Mouse (Mus musculus): ENCODE results near the gene Kcnn3. TPM values are rescaled to one million over a fixed set of nuclear protein-coding genes. Genes with fewer than 3 reads are reported as not detected.
A peak's percentile ranks its signal among the peaks of the same experiment; 100 is the strongest.

Kcnn3 gene
- polyA plus RNA-seq, 1 experiment from 2014 or later = 1.6 TPM

DNA sequence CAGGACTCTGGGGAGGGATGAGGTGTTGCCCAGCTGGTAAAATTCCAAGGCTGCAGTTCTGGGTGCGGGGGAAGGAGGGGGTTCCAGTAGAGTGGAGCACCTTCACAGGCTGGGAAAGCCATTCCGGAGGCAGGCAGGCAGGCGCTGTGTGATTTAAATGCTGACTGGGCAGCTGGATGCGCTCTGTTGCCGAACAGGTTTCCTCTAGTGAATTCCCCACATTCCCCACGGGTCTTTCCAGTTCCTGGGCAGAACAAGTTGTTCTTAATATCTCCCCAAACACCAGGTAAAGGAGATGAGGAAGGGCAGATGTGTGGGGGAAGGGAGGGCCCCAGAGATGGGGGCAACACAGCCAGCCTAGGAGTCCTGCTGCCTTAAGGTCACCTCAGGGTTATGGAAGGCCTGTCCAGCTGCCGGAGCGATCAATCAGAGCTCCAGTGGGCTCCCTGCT is 27.2 kb upstream of the Kcnn3 start:
- no peaks in the 10 kb centered on the region for H3K36me3 ChIP-seq
- H3K9ac ChIP-seq (replicated peaks) = peak overlapping the region; percentile 34; the same call in 1 of the 2 replicates
- 34% methylated on average over 8 of the region's 8 CpGs for WGBS
- H3K4me3 ChIP-seq (replicated peaks) = no peak overlapping the region
- no peaks in the 10 kb centered on the region; the same call in 1 of the 2 replicates for H3K9me3 ChIP-seq
- H3K27me3 ChIP-seq = peaks cover 6% of the 10 kb centered on the region
- no peak for ATAC-seq (ENCODE audit: insufficient number of reproducible peaks, insufficient read depth, low FRiP score, low TSS enrichment, low read depth)
- H3K4me2 ChIP-seq = no peak overlapping the region
- H3K27ac ChIP-seq = peak overlapping the region; percentile 35; the same call in 1 of the 2 replicates
- peaks cover 18% of the 10 kb centered on the region for H3K4me1 ChIP-seq (replicated peaks)

DNA sequence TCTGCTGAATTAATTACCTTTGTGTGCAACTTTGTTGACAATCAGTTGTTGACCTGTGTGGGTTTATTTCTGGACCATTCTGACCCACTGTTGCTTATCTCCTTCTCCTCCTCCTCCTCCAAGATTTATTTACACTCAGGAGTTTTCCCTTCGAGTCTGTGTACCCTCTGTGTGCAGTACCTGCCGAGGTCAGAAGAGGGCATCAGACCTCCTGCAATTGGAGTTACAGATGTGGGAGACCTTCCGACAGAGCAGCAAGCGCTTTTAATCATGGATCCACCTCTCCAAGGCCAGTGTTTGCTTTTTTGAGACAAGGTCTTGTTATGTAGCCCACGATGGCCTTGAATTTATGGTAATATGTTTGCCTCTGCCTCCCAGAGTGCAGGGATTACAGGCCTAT is 25.3 kb upstream of the Kcnn3 start:
- H3K9me3 ChIP-seq = no peaks in the 10 kb centered on the region; the same call in 1 of the 2 replicates
- H3K36me3 ChIP-seq = no peaks in the 10 kb centered on the region
- H3K4me2 ChIP-seq = no peak overlapping the region
- WGBS = 83% methylated on average over 5 of the region's 5 CpGs
- no peak for ATAC-seq (ENCODE audit: insufficient number of reproducible peaks, insufficient read depth, low FRiP score, low TSS enrichment, low read depth)
- H3K27me3 ChIP-seq = no peaks in the 10 kb centered on the region; the same call in 1 of the 2 replicates
- peaks cover 18% of the 10 kb centered on the region for H3K4me1 ChIP-seq (replicated peaks)
- no peak overlapping the region for H3K4me3 ChIP-seq (replicated peaks)
- no peak overlapping the region for H3K9ac ChIP-seq (replicated peaks)
- no peak overlapping the region for H3K27ac ChIP-seq

- no peaks in the 10 kb centered on the region for H3K36me3 ChIP-seq
- no peak overlapping the region for H3K4me2 ChIP-seq
- peaks cover 18% of the 10 kb centered on the region for H3K4me1 ChIP-seq (replicated peaks)
- ATAC-seq (ENCODE audit: insufficient number of reproducible peaks, insufficient read depth, low FRiP score, low TSS enrichment, low read depth) = no peak
- no peak overlapping the region for H3K27ac ChIP-seq
- no peaks in the 10 kb centered on the region for H3K27me3 ChIP-seq
- WGBS = 73% methylated on average over 3 of the region's 3 CpGs
- no peak overlapping the region for H3K9ac ChIP-seq (replicated peaks)
- H3K4me3 ChIP-seq (replicated peaks) = no peak overlapping the region
- H3K9me3 ChIP-seq = no peaks in the 10 kb centered on the region; the same call in 1 of the 2 replicates
Observed at GRCm38 (mm10) chr3:89496366-89496765, 23.6 kb upstream of the Kcnn3 start.

DNA sequence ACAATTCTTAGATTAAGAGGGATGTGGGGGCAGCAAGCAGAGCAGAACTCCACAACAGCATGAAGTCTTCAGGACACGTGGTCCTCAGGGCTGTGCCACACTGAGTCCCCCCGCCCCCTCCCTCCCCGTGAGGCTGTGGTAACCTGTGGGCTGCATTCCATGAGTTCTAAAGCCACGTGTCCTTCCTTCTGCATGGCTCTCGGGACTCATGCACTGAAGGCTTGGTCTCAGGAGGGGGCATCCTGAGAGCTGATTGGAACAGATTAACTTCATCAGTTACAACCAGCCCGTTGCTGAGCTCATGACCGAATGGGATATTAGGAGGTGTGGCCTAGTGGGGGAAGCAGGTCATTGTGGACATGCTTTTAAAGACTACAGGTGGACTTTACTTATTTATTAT is 20.3 kb upstream of the Kcnn3 start:
- Histone ChIP-seq H3K4me2 (no peak overlapping the region), H3K36me3 (no peaks in the 10 kb centered on the region), H3K27me3 (peaks cover 4% of the 10 kb centered on the region; the same call in 1 of the 2 replicates), H3K27ac (no peak overlapping the region), H3K4me1 (replicated peaks) (no peaks in the 10 kb centered on the region), H3K9ac (replicated peaks) (no peak overlapping the region), H3K4me3 (replicated peaks) (no peak overlapping the region), H3K9me3 (no peaks in the 10 kb centered on the region; the same call in 1 of the 2 replicates)
- WGBS = 37% methylated on average over 7 of the region's 7 CpGs
- ATAC-seq (ENCODE audit: insufficient number of reproducible peaks, insufficient read depth, low FRiP score, low TSS enrichment, low read depth) = no peak

DNA sequence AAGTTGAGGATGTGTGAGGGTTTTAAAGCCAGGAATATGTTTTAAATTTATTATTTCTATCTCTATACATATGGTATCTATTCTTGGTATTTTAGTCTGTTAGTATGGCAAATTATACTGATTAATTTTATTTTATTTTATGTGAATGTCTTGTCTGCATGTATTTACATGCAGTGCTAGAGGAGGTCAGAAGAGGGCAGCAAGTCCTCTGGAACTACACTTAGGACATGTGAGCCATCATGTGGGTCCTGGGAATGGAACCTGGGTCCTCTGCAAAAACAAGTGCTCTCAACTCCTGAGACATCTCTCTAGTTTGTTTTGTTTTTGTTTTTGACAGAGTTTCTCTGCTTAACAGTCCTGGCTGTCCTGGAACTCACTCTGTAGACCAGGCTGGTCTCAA is 18.5 kb upstream of the Kcnn3 start:
- no peak overlapping the region for H3K4me2 ChIP-seq
- peaks cover 5% of the 10 kb centered on the region; the same call in 1 of the 2 replicates for H3K27me3 ChIP-seq
- no peak overlapping the region for H3K4me3 ChIP-seq (replicated peaks)
- H3K36me3 ChIP-seq = no peaks in the 10 kb centered on the region
- ATAC-seq (ENCODE audit: insufficient number of reproducible peaks, insufficient read depth, low FRiP score, low TSS enrichment, low read depth) = no peak
- no peak overlapping the region for H3K27ac ChIP-seq
- H3K9me3 ChIP-seq = no peaks in the 10 kb centered on the region; the same call in 1 of the 2 replicates
- H3K9ac ChIP-seq (replicated peaks) = no peak overlapping the region
- H3K4me1 ChIP-seq (replicated peaks) = no peaks in the 10 kb centered on the region

GRCm38 (mm10) chr3:89502551-89502950 is 17.4 kb upstream of the Kcnn3 start:
- no peak for ATAC-seq (ENCODE audit: insufficient number of reproducible peaks, insufficient read depth, low FRiP score, low TSS enrichment, low read depth)
- Histone ChIP-seq H3K4me1 (replicated peaks) (peaks cover 6% of the 10 kb centered on the region; the same call in 1 of the 2 replicates), H3K27me3 (peaks cover 5% of the 10 kb centered on the region; the same call in 1 of the 2 replicates), H3K36me3 (no peaks in the 10 kb centered on the region), H3K4me2 (no peak overlapping the region), H3K9ac (replicated peaks) (no peak overlapping the region), H3K9me3 (no peaks in the 10 kb centered on the region), H3K4me3 (replicated peaks) (no peak overlapping the region), H3K27ac (no peak overlapping the region)
- 80% methylated on average over 7 of the region's 7 CpGs for WGBS

DNA sequence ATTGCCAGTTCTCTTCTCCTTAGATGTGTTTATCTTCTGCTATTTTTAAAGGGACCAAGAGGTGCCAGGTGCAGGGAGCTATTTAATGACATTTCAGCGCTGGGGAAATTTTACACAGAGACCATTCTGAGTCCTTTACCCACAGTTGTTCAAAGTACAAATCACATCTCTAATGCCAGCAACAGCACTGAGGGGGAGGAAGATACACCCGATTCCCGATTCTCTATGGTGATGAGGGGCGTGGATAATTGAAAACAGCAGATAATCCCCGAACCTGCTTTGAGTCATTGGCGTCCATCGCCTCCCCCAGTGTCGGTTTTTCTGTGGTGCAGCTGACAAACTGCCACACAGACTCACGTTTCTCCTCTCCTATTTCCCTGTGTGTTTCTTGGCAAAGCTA is 11.9 kb upstream of the Kcnn3 start:
- H3K36me3 ChIP-seq = no peaks in the 10 kb centered on the region
- no peak overlapping the region for H3K9ac ChIP-seq (replicated peaks)
- 23% methylated on average over 9 of the region's 9 CpGs for WGBS
- peaks cover 25% of the 10 kb centered on the region for H3K4me1 ChIP-seq (replicated peaks)
- H3K9me3 ChIP-seq = no peaks in the 10 kb centered on the region
- H3K27ac ChIP-seq = no peak overlapping the region
- peaks cover 36% of the 10 kb centered on the region for H3K27me3 ChIP-seq
- no peak overlapping the region for H3K4me3 ChIP-seq (replicated peaks)
- 0 out of 2 replicates have a peak overlapping the region, but pooled peaks have one; percentile 8 for H3K4me2 ChIP-seq
- no peak for ATAC-seq (ENCODE audit: insufficient number of reproducible peaks, insufficient read depth, low FRiP score, low TSS enrichment, low read depth)

- Histone ChIP-seq H3K27me3 (peaks cover 31% of the 10 kb centered on the region), H3K4me1 (replicated peaks) (peaks cover 25% of the 10 kb centered on the region), H3K9ac (replicated peaks) (no peak overlapping the region), H3K9me3 (no peaks in the 10 kb centered on the region), H3K4me3 (replicated peaks) (no peak overlapping the region), H3K27ac (no peak overlapping the region), H3K36me3 (no peaks in the 10 kb centered on the region), H3K4me2 (peak overlapping the region; percentile 40)
- ATAC-seq (ENCODE audit: insufficient number of reproducible peaks, insufficient read depth, low FRiP score, low TSS enrichment, low read depth) = no peak
- 33% methylated on average over 4 of the region's 4 CpGs for WGBS
Observed at GRCm38 (mm10) chr3:89510979-89511378, 9.0 kb upstream of the Kcnn3 start.

DNA sequence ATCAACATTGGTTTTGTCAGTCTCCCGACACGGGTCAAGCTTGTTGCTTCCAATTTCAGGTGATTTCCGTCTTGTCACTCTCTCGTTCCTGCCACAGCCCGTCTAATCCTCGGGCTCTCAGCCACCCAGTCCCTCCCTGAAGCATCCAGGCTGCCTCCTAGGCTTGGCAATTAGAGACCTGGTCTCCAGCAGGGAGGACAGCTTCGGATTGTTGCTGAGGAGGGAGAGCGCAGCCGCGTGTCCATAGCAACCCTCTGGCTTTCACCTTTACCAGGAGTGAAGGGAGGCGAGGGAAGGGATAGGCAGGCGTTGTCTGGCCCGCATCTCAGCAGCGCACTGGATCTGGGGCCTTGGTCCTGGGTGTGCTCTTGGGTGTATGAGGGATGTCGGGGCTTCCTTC is 8.6 kb upstream of the Kcnn3 start:
- Histone ChIP-seq H3K27me3 (peaks cover 31% of the 10 kb centered on the region), H3K9ac (replicated peaks) (no peak overlapping the region), H3K36me3 (no peaks in the 10 kb centered on the region), H3K27ac (no peak overlapping the region), H3K9me3 (peaks cover 2% of the 10 kb centered on the region; the same call in 1 of the 2 replicates), H3K4me2 (peak overlapping the region; percentile 40), H3K4me1 (replicated peaks) (peaks cover 25% of the 10 kb centered on the region), H3K4me3 (replicated peaks) (no peak overlapping the region)
- WGBS = 36% methylated on average over 15 of the region's 15 CpGs
- ATAC-seq (ENCODE audit: insufficient number of reproducible peaks, insufficient read depth, low FRiP score, low TSS enrichment, low read depth) = no peak

DNA sequence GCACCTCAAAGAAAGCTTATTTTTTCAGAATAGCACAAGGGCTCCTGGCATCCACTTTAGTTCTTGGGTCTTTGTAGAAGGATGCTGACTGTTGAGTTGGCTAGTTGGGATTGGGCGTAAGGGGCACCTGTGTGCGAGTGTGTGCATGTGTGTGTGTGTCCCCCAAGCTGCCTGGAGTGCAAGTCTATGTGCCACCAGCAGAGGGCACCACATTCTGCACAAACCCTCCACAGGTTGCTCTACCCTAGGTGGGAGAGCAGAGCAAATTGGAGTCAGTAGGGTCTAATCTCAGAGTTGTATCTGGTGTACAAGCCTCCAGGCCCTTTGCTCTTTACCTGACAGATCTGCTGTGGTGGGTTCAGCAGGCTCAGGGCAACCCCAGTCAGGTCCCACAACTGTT is 7.7 kb upstream of the Kcnn3 start:
- Histone ChIP-seq H3K9me3 (peaks cover 8% of the 10 kb centered on the region; the same call in 1 of the 2 replicates), H3K36me3 (no peaks in the 10 kb centered on the region), H3K4me1 (replicated peaks) (peaks cover 23% of the 10 kb centered on the region), H3K4me3 (replicated peaks) (no peak overlapping the region), H3K4me2 (no peak overlapping the region), H3K27me3 (peaks cover 31% of the 10 kb centered on the region), H3K9ac (replicated peaks) (no peak overlapping the region), H3K27ac (no peak overlapping the region)
- WGBS = 96% methylated on average over 2 of the region's 2 CpGs
- no peak for ATAC-seq (ENCODE audit: insufficient number of reproducible peaks, insufficient read depth, low FRiP score, low TSS enrichment, low read depth)

DNA sequence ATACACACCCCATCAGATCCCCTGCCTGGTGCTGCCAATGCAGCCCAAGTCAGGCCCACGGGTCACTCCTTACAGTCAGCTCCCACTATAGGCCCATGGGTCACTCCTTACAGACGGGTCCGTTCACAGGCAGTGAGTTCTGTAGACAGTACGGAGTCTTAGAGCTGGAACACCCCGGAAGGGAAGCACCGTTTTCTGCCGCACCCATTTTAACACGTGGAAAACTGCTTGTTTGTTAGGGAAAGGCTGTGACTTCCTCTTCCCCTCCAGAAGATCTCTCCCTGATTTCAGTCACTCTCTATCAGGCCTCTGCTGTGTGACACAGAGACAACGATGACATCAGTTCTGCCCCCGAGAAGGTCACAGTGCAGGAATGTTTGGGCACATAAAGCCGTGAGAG is 4.5 kb upstream of the Kcnn3 start:
- H3K4me2 ChIP-seq = no peak overlapping the region
- no peak for ATAC-seq (ENCODE audit: insufficient number of reproducible peaks, insufficient read depth, low FRiP score, low TSS enrichment, low read depth)
- no peak overlapping the region for H3K27ac ChIP-seq
- no peak overlapping the region for H3K4me3 ChIP-seq (replicated peaks)
- 73% methylated on average over 11 of the region's 11 CpGs for WGBS
- H3K9me3 ChIP-seq = peaks cover 8% of the 10 kb centered on the region; the same call in 1 of the 2 replicates
- H3K36me3 ChIP-seq = no peaks in the 10 kb centered on the region
- H3K4me1 ChIP-seq (replicated peaks) = peaks cover 10% of the 10 kb centered on the region
- H3K27me3 ChIP-seq = peaks cover 17% of the 10 kb centered on the region
- H3K9ac ChIP-seq (replicated peaks) = no peak overlapping the region

GRCm38 (mm10) chr3:89516321-89516720 is 3.6 kb upstream of the Kcnn3 start:
- Histone ChIP-seq H3K4me1 (replicated peaks) (peaks cover 18% of the 10 kb centered on the region), H3K27me3 (peaks cover 18% of the 10 kb centered on the region), H3K9me3 (peaks cover 8% of the 10 kb centered on the region; the same call in 1 of the 2 replicates), H3K36me3 (no peaks in the 10 kb centered on the region), H3K9ac (replicated peaks) (no peak overlapping the region), H3K4me3 (replicated peaks) (no peak overlapping the region), H3K4me2 (no peak overlapping the region), H3K27ac (no peak overlapping the region)
- WGBS = 91% methylated on average over 5 of the region's 5 CpGs
- ATAC-seq (ENCODE audit: insufficient number of reproducible peaks, insufficient read depth, low FRiP score, low TSS enrichment, low read depth) = no peak
